Mouse (Mus musculus) CD4-positive, CD25-positive, alpha-beta regulatory T cell, adult 4 months (primary cell): Measurements from ENCODE around the gene Ifi27. TPM values are rescaled to one million over a fixed set of nuclear protein-coding genes. Genes with fewer than 3 reads are reported as not detected.
A peak's percentile ranks its signal among the peaks of the same experiment; 100 is the strongest.
"Not testable (repeated sequence)": the region's sequence is repeated elsewhere in the genome, so short reads cannot be mapped to it uniquely, and the experiment has no call there.

ENCODE experiments used
- ATAC-seq: one replicate; pipeline ENCODE4 v1.8.0; 2017
- polyA plus RNA-seq, 2 experiments: library from polyadenylated mRNA; unstranded; fragments of 100-300 nt; shearing (Covaris generic); gene quantifications; one replicate each; pipeline ENCODE4 v1.2.1; 2017

Gene Ifi27
- 100 to 1,000 TPM; 343 to 436 TPM for polyA plus RNA-seq

- peak; percentile 99 for ATAC-seq
Observed at GRCm38 (mm10) chr12:103433986-103434731, at the start of gene Ifi27. Gene Ifi27, plus strand, starts transcription at chr12:103434211.

GRCm38 (mm10) chr12:103388505-103389347 is 45.3 kb upstream of the Ifi27 start, which contains the start of gene Otub2:
Gene Otub2, plus strand, starts transcription at chr12:103388682.
- ATAC-seq: peak; percentile 98

DNA sequence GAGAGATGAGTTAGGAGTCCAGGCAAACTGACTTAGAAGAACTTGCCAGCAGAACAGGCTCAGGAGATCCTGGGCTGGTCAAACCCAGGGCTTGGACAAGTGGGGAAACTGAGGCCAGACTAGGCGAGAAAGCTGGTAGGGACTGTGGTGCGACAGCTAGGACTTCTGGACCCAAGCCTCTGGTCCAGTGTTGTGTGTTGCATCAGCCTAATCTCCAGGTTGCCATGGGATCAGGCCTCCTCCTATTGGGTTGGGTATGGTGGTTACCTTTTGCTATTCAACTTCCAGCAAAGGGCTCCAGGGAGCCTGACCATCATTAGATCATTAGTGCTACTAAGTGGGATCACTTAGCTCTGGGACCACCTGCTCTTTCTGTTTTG is 44.7 kb upstream of the Ifi27 start:
- ATAC-seq: no peak

- no peak for ATAC-seq
Observed at GRCm38 (mm10) chr12:103389982-103390381, 44.0 kb upstream of the Ifi27 start.

GRCm38 (mm10) chr12:103391098-103391497 is 42.9 kb upstream of the Ifi27 start:
- no peak for ATAC-seq

GRCm38 (mm10) chr12:103393528-103393927 is 40.5 kb upstream of the Ifi27 start:
- ATAC-seq: no peak

DNA sequence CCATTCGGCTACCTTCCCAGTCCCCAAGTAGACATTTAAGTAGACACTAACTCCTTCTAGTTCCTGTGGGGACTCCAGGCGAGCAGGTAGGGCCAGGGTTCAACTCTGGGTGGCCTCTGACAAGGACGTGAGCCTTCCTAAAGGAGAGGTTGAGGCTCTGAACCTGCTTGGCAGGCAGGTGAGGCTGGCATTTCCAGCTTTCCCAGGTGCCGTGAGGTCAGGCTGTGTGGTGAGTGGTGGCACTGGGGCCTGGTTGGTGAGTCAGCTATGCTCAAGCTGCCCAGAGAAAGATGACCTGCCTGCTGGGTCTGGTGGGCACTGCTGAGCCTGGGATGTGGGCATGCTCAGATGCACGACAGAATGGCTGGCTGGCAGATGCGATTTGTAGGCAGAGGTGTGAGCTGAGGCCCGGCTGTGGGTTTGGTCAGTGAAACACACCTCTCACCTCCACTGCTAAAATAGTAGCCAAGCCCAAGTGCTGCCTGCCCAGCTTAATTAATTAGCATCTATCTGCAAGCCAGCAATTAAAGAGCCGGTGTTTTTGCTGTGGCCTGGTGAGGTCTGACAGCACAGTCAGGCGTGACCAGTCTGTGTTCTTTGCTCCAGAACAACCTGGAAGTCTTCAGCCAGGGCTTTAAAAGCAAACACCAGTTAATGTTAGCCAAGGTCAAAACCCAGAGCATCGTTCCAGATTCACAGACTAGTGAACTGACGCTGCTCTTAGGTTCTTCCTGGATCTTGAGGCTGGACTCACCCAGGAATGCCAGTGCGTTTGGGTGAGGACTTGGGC is 38.3 kb upstream of the Ifi27 start:
- no peak for ATAC-seq

- ATAC-seq: no peak
Observed at GRCm38 (mm10) chr12:103396751-103397150, 37.3 kb upstream of the Ifi27 start.

DNA sequence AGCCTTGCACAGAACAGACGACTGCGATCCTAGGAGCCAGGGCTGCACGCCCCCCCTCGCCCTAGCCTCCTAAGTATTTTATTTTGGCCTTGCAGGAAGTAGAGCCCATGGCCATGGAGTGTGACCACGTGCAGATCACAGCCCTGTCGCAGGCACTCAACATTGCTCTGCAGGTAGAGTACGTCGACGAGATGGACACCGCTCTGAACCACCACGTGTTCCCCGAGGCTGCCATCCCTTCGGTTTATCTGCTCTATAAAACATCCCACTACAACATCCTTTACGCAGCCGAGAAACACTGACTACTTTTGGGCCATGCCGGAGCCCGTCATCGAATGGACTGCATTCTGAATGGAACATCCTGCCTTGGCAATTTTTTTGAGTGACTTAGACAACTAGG is 29.9 kb upstream of the Ifi27 start:
- ATAC-seq: no peak

GRCm38 (mm10) chr12:103407720-103408119 is 26.3 kb upstream of the Ifi27 start, which contains the start of gene 9330161L09Rik:
Gene 9330161L09Rik, minus strand, starts transcription at chr12:103407820.
- ATAC-seq: no peak

DNA sequence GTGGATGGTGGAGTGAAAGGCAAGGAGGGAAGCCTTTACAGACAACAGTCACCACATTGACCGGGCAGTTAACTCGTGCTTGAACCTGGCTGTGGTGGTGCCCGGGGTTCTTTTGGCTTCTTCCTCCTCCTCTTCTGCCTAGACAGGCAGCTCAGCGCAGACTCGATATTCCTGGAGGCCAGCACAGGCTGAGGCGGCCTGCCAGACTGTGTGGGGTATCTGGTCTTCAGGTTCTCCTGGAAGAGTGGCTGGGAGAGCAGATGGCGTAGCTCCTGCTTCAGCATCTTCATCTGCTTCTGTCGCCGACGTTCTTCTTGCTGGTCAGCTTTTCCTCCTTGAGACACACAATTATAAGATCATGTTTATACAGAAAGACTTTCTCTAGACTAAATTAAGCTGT is 25.9 kb upstream of the Ifi27 start:
- no peak for ATAC-seq

- peak; percentile 3 for ATAC-seq
Observed at GRCm38 (mm10) chr12:103425016-103425728, 8.8 kb upstream of the Ifi27 start.

GRCm38 (mm10) chr12:103425729-103426470 is 8.1 kb upstream of the Ifi27 start, which contains the start of gene Ddx24:
Gene Ddx24, minus strand, starts transcription at chr12:103425830.
- ATAC-seq: peak; percentile 98

GRCm38 (mm10) chr12:103426710-103427109 is 7.3 kb upstream of the Ifi27 start:
- ATAC-seq: no peak

- ATAC-seq: no peak
Observed at GRCm38 (mm10) chr12:103433430-103433829, 581 bp upstream of the Ifi27 start.

DNA sequence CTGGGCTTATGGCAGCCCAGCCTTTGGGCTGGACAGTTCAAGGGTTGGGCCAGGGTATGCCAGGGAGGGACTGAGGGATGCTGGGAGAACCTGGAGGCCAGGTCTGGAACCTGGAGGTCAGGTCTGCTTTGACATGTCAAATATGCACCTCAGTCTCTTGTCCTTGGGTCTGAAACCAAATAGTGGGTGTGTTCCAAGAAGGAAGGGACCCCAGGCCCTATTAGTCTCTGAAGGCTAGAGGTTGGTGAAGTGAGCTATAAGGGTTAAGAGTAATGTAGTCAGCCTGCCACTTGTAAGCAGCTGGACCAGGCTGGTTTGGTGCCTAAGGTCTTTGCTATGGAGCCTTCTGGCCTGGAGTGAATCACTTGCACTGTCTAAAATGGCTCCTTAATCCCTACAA is 850 bp downstream of the Ifi27 start:
- no peak for ATAC-seq

DNA sequence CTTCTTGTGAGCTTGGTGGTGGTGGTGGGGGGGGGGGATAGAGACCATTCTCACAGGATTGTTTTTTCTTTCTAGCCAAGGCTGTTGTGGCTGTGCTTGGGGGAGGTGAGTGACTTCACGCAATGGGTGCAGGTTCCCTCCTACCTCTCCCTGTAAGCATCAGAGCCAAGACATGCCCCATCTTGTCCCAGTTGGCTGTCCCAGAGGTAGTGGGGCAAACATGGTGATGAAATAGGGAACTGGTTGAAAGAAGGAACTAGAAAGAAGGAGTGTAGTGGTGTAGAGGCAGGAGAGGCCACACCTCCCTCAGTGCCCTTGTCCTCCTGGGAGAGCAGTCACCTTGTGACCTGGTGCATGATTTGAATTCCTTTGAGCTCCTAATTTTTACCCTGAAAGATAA is 3.6 kb downstream of the Ifi27 start:
- ATAC-seq: no peak

- peak; percentile 96 for ATAC-seq
Observed at GRCm38 (mm10) chr12:103443524-103443923, 9.5 kb downstream of the Ifi27 start, which contains the start of gene Ifi27l2a. Gene Ifi27l2a, minus strand, starts transcription at chr12:103443680.

GRCm38 (mm10) chr12:103444261-103444660 is 10.2 kb downstream of the Ifi27 start:
- ATAC-seq: not testable (repeated sequence)

DNA sequence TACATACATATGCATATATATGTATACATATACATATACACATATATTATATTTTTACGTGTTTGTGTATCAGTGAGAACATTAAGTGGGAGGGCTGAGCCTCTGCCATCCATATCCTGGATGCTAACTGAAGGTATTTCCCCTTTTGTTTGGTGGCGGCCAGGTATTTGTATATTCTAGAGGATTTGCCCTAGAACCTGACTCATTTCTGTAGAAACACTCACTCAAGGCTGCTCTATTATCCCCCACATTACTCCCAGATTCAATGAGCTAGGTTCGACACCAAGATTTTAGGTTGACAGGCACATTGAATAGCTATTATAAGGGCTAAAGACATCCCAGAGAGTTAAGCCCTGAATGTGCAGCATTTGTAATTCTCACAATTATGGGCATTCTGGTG is 11.0 kb downstream of the Ifi27 start:
- peak; percentile 17 for ATAC-seq

- no peak for ATAC-seq
Observed at GRCm38 (mm10) chr12:103453361-103453760, 19.4 kb downstream of the Ifi27 start.
